Mouse (Mus musculus) layer of hippocampus, adult 18-20 months (tissue): ENCODE data around the gene Ntn5. TPM values are rescaled to one million over a fixed set of nuclear protein-coding genes. Genes with fewer than 3 reads are reported as not detected.
"Not testable (repeated sequence)": the region's sequence is repeated elsewhere in the genome, so short reads cannot be mapped to it uniquely, and the experiment has no call there.

ENCODE experiments used
- DNase-seq, 2 experiments: peaks; one replicate each; pipeline ENCODE4 v3.0.0; 2022; ENCODE audit warnings: low spot score in 2 of 2
- total RNA-seq, 2 experiments: library from RNA; stranded (reverse); gene quantifications; 2 replicates each; pipeline ENCODE4 v1.2.3; 2021

The Ntn5 gene
- total RNA-seq, 2 experiments from 2014 or later: 6.8 to 13.4 TPM

GRCm38 (mm10) chr7:45654424-45655047, 29.3 kb upstream of the Ntn5 start:
- DNase-seq: no peak

GRCm38 (mm10) chr7:45660746-45661478, 22.9 kb upstream of the Ntn5 start:
- no peak for DNase-seq

DNA sequence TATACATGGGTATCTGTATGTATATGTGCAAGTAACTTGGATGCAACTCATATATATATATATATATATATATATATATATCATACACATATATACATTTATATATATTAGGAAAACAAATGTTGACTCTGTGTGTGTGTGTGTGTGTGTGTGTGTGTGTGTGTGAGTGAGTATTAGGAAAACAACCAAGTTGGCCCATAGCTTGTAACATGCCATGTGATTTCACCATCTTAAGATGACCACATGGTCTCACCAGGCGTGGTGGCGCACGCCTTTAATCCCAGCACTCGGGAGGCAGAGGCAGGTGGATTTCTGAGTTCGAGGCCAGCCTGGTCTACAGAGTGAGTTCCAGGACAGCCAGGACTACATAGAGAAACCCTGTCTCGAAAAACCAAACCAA, 22.1 kb upstream of the Ntn5 start:
- not testable (repeated sequence) for DNase-seq

DNA sequence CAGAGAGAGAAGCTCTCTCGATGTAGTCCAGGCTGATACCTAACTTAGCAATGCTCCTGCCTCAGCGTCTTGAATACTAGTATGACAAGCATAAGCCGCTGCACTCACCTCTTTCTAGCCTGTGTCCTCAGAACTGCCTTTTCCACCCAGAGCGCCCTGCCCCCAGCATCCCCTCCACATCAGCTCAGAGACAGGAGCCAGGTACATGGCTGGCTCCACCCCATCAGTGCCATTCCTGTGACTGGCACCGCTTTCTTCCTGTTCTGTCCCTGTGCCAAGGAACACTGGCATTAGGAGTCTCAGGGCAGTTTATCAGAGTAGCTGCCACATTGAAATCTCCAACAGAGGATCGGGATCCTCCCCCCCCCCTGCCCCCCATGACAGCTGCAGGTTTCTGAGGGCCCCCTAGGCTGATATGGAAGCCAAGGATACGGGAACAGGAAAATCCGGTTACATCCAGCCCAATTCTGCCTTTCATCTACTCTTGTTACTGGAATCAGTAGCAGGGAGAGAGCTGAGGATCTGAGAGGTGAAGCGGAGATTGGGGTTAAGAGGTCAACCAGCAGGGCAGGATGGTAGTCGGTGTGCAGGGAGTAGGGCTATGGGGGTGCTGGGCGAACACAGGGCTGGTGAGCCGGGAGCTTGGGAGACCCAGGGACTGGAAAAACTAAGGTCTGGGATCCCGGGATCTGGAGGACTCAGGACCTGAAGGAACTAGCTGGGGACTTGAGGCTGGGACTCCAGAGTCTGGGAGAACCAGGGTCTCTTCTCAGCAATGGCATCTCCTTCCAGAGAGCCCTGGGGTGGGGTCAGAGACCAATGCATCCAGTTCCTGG, 18.3 kb upstream of the Ntn5 start:
- DNase-seq: no peak

GRCm38 (mm10) chr7:45666161-45666560, 17.7 kb upstream of the Ntn5 start, which contains the start of gene Fut2:
TSS of gene Fut2 (minus strand) at chr7:45666394.
- DNase-seq: no peak

- DNase-seq: peak in 1 of 2 experiments; percentile 67
These were observed 16.1 kb upstream of the Ntn5 start for GRCm38 (mm10) chr7:45667761-45668160.

DNA sequence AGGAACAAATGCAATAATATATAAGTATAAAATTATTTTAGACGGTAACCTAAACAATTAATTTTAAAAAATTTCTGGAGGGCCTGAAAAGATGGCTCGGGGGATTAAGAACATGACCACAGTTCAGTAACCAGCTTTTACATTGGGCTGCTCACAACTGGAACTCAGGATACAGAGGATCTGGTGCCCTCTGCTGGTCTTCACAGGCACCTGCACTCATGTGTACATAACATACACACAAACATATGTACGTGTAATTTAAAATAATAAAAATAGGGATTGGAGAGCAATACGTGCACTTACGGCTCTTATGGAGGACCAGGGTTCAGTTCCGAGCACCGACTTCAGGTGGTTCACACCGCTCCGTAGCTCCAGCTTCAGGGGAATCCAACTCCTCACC, 14.9 kb upstream of the Ntn5 start:
- DNase-seq: no peak

DNA sequence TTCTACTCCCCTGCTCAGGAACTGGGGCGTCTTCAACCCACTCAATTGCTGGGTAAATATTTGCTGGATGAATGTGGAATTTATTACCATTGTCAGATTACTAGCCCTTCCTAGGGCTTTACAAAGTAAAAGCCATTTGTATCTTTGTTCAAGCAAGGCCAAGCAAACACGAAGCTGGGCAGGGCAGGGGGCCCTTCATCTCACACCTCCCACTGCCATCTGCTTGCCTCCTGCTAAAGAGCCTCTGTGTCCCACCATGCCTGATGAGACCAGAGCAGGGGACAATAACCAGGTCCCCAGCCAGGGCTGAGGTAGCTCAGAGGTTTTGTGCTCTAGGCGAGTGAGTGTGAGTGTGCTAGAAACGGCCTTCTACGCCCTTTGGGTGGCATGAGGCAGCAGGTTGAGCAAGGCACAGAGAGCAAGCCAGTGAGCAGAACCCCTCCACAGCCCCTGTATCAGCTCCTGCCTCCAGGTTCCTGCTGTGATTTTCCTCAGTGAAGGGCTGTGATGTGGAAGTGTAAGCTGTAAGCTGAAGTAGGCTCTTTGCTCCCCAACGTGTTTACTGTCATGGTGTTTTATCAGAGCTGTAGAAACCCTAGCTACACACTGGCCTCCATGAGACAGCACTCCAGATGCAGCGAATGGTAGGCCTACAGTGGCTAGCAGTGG, 6.1 kb upstream of the Ntn5 start:
- no peak for DNase-seq

DNA sequence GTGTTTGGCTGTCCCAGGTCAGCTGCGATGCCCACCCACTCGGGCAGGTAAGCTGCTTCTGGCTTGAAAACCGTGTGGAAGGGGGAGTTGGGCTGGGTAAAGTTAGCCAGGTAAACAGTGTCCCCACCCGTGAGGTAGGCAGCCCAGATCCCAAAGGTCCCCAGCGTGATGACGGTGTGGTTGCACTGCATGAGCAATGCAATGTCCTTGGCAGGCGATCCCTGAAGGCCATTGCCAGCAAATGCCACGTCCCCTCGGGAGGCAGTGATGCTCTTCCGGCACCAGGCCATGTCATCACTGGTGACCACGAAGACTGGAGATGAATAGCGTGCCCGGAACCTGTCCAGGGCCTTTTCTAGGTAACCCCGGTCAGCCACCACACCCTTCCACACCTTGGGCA, 5.3 kb upstream of the Ntn5 start:
- no peak for DNase-seq

DNA sequence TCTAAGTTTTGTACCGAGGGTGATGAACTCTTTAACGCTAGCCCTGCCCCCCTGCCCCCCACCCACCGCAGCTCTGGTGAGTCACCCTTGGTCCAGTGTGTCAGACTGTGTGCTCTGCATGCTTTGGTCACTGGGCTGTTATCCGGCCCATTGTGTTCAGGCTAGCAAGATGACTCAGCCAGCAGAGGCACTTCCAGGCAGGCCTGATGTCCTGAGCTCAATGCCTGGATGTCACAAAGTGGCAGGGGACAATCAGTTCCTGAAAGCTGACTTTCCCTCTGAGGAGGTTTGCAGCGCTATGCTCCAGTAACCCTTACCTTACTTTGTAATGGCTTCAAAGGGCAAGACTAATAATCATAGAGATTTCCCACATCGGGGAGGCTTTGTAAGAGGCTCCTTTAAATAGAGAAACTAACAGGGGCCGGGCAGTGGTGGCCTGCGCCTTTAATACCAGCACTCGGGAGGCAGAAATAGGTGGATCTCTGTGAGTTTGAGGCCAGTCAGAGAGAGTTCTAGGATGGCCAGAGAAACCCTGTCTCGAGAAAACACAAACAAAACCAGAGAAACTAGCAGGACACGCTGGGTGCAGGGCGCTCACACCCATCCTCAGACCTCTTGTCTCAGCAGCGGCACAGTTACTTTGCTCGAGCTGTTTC, 3.7 kb upstream of the Ntn5 start:
- DNase-seq: no peak

DNA sequence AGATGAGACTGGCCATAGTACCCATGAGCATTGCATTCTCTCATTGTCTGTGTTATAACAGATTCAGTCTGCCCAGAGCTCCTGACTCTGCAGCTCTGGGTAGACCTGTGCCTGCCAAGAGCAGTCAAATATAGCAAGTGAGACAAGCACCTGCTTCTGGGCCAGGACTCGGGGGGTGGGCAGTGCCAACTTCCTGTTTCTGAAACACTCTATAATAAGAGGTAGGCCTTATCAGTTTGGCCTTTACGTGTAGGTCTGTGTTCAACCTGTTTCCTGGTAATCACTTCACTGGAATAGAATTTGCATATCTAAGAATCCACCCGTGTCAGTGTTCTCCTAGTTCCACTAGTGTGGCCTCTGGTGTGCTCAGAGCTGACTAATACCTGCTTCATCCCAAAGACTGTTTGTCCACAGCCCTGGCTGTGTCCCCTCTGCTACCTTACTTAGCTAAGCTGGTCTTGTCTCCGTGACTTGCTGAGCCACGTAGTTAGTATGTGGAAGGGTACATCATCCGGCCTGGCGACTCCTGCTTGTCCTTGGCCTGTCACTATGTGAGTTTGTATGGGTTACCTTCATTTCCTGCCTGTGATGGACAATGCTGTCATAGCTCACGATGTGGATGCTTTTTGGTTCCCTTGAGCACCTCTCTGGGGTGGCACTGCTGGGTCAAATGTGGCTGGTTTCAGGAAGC, 2.6 kb upstream of the Ntn5 start:
- DNase-seq: no peak

DNA sequence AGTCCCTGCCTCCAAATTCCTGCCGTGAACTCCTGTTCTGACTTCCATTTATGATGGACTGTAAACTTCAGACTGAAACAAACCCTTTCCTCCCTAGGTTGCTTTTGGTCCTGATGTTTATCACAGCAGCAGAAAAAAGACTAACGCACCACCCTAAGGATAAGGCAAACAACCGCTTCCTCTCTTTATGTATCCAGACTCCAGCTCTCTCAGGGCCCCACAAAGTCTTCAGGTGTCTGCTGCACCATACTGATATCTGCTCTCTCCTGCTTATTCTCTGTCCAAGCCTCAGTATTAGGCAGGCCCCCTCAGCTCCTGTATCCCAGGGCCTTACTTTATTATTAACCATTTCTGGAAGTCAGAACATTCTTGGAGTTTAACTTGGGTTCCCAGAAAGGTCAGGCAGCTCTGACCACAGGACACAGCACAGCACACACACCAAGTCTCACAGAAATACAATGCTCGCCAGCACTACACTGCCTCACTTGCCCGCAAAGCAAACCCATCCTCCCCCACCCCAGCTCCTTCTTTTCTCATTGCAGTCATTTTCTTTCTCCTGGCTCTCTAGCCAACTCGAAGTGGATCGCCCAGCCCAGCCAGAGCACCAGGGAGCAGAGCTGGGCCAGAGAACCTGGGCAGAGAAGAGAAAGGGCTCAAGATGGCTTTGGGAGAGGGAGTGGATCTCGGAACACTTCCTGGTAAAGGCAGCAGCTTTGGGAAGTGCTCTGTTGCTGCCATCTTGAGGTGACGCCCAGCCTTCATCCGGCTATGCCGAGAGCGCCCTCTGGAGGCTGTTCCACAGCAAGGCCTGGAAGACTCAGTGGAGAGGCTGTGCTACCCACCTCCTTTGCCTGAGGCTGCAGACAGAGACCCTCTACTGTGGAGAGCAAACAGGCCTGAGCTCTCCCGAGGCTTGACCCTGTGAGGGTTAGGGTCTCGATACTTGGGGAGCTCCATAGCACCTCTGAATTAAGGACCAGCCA, 1.4 kb upstream of the Ntn5 start:
- DNase-seq: peak; percentile 80 to 90

GRCm38 (mm10) chr7:45685811-45686210, 2.0 kb downstream of the Ntn5 start:
- no peak for DNase-seq

GRCm38 (mm10) chr7:45686841-45687240, 3.0 kb downstream of the Ntn5 start:
- no peak for DNase-seq

- no peak for DNase-seq
These were observed 5.3 kb downstream of the Ntn5 start for GRCm38 (mm10) chr7:45689099-45689498.

DNA sequence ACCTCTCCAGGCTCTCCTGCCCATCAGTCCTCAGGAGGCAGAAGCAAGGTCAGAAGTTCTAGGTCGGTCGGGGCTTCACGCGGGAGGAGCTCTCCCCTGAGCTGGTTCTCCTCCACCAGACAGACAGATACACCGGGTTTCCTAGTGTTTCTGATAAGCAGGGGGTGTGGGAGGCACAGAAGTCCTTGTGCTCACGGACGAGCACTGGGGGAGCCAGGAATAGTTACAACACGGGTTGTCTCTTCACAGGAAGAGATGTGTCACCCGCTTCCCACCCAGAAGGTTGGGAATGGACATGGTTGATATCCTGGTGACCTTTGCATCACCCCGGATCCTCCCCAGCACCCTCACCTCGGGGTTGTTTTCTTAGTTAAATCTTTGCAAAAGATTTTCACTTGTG, 6.0 kb downstream of the Ntn5 start:
- no peak for DNase-seq

GRCm38 (mm10) chr7:45692364-45692763, 8.5 kb downstream of the Ntn5 start:
- DNase-seq: no peak

GRCm38 (mm10) chr7:45693921-45694591, 10.2 kb downstream of the Ntn5 start, which contains the start of gene Sec1:
TSS of gene Sec1 (minus strand) at chr7:45694402.
- DNase-seq: no peak
